Mouse (Mus musculus) lung, adult 2 months (tissue): ENCODE results near the gene Mpped2. TPM values are rescaled to one million over a fixed set of nuclear protein-coding genes. Genes with fewer than 3 reads are reported as not detected.

Experiments
- DNase-seq: peaks from one replicate; pipeline ENCODE4 v3.0.0; 2022
- H3K4me1 ChIP-seq: fragments of 200-500 bp; 2 replicates; pipeline ENCODE4 v1.6.1; 2011; ENCODE audit warnings: low read length; ENCODE audit not compliant: control insufficient read depth, insufficient read depth
- H3K4me3 ChIP-seq: fragments of 200-500 bp; replicated peaks from 2 replicates; pipeline ENCODE3; 2011; ENCODE audit warnings: low read depth, mild to moderate bottlenecking, control low read depth, low read length; ENCODE audit errors: extremely low read depth
- CTCF ChIP-seq: fragments of 200-500 bp; IDR thresholded peaks from 2 replicates; pipeline ENCODE4 v1.5.1; 2011; ENCODE audit warnings: mild to moderate bottlenecking, low read length, control low read depth; ENCODE audit not compliant: insufficient read depth
- POLR2A ChIP-seq: fragments of 200-500 bp; IDR thresholded peaks from 2 replicates; pipeline ENCODE4 v1.6.1; 2011; ENCODE audit warnings: low read depth, mild to moderate bottlenecking, control low read depth, low read length, borderline replicate concordance; ENCODE audit errors: extremely low read depth
- WGBS: fragments of 180-500 bp; shearing (Covaris S2); methylation state at CpG from one replicate; pipeline ENCODE4 v1.1.7; 2018; 5-methylcytosine and 5-hydroxymethylcytosine counted together
- polyA plus RNA-seq: library from polyadenylated mRNA; depleted of rRNA; stranded (reverse); fragments of >200 nt; gene quantifications from 2 replicates; pipeline ENCODE4 v1.2.3, GENCODE M21; 2012

Gene Mpped2
- polyA plus RNA-seq, 1 experiment = 2.4 TPM

- WGBS = 81% methylated on average over 5 of the region's 5 CpGs
These were observed 25.8 kb downstream of the Mpped2 start for GRCm38 (mm10) chr2:106718888-106719287.

GRCm38 (mm10) chr2:106719434-106719833 lies 26.4 kb downstream of the Mpped2 start:
- H3K4me1 ChIP-seq = no peaks in the 10 kb centered on the region
- no peak for DNase-seq
- H3K4me3 ChIP-seq = no peak overlapping the region
- TF ChIP-seq CTCF (no peak), POLR2A (no peak)
- WGBS = 69% methylated on average over 3 of the region's 3 CpGs

More at GRCm38 (mm10) chr2:106718888-106719287, 25.8 kb downstream of the Mpped2 start:
- H3K4me3 ChIP-seq = no peak overlapping the region
- no peak for DNase-seq
- no peak for TF ChIP-seq POLR2A
- no peak for TF ChIP-seq CTCF
- no peaks in the 10 kb centered on the region for H3K4me1 ChIP-seq

GRCm38 (mm10) chr2:106720644-106721043 lies 27.6 kb downstream of the Mpped2 start:
- DNase-seq = no peak
- TF ChIP-seq POLR2A (no peak), CTCF (no peak)
- Histone ChIP-seq H3K4me1 (no peaks in the 10 kb centered on the region), H3K4me3 (no peak overlapping the region)
- 67% methylated on average over 5 of the region's 5 CpGs for whole genome bisulfite sequencing

- 97% methylated on average over 4 of the region's 4 CpGs for WGBS
- TF ChIP-seq POLR2A (no peak), CTCF (no peak)
These were observed 29.0 kb downstream of the Mpped2 start for GRCm38 (mm10) chr2:106722020-106722419.

GRCm38 (mm10) chr2:106729951-106730564 lies 37.0 kb downstream of the Mpped2 start:
- no peak overlapping the region for H3K4me3 ChIP-seq
- no peaks in the 10 kb centered on the region for H3K4me1 ChIP-seq
- TF ChIP-seq CTCF (no peak), POLR2A (no peak)
- DNase-seq = no peak
- WGBS = 59% methylated on average over 6 of the region's 6 CpGs

More at GRCm38 (mm10) chr2:106722020-106722419, 29.0 kb downstream of the Mpped2 start:
- no peaks in the 10 kb centered on the region for H3K4me1 ChIP-seq
- H3K4me3 ChIP-seq = no peak overlapping the region
- DNase-seq = no peak

GRCm38 (mm10) chr2:106730608-106731007 lies 37.5 kb downstream of the Mpped2 start:
- no peak for DNase-seq
- no peak for TF ChIP-seq POLR2A
- no peak for TF ChIP-seq CTCF
- Histone ChIP-seq H3K4me3 (no peak overlapping the region), H3K4me1 (no peaks in the 10 kb centered on the region)
- 81% methylated on average over 8 of the region's 8 CpGs for WGBS

- TF ChIP-seq CTCF (no peak), POLR2A (no peak)
- 89% methylated on average over 4 of the region's 4 CpGs for whole genome bisulfite sequencing
- H3K4me3 ChIP-seq = no peak overlapping the region
- DNase-seq = no peak
- H3K4me1 ChIP-seq = no peaks in the 10 kb centered on the region
These were observed 38.4 kb downstream of the Mpped2 start for GRCm38 (mm10) chr2:106731478-106731877.

- WGBS = 57% methylated on average over 3 of the region's 3 CpGs
- TF ChIP-seq CTCF = no peak
- TF ChIP-seq POLR2A = no peak
- no peaks in the 10 kb centered on the region for H3K4me1 ChIP-seq
- DNase-seq = no peak
- no peak overlapping the region for H3K4me3 ChIP-seq
These were observed 39.1 kb downstream of the Mpped2 start for GRCm38 (mm10) chr2:106732171-106732570.

- no peak for DNase-seq
- no peaks in the 10 kb centered on the region for H3K4me1 ChIP-seq
- WGBS = 74% methylated on average over 5 of the region's 5 CpGs
- TF ChIP-seq POLR2A = no peak
- TF ChIP-seq CTCF = no peak
- no peak overlapping the region for H3K4me3 ChIP-seq
These were observed 40.3 kb downstream of the Mpped2 start for GRCm38 (mm10) chr2:106733396-106733795.

- TF ChIP-seq CTCF (no peak), POLR2A (no peak)
- WGBS = 53% methylated on average over 4 of the region's 4 CpGs
- Histone ChIP-seq H3K4me1 (no peaks in the 10 kb centered on the region), H3K4me3 (no peak overlapping the region)
- no peak for DNase-seq
These were observed 40.9 kb downstream of the Mpped2 start for GRCm38 (mm10) chr2:106734004-106734403.

GRCm38 (mm10) chr2:106735211-106735610 lies 42.1 kb downstream of the Mpped2 start:
- no peaks in the 10 kb centered on the region for H3K4me1 ChIP-seq
- WGBS = 65% methylated on average over 5 of the region's 5 CpGs
- TF ChIP-seq CTCF (no peak), POLR2A (no peak)
- DNase-seq = no peak
- H3K4me3 ChIP-seq = no peak overlapping the region
